Mouse (Mus musculus) limb, embryonic 11.5 days (tissue): ENCODE data around the gene Lbhd1. TPM values are rescaled to one million over a fixed set of nuclear protein-coding genes. Genes with fewer than 3 reads are reported as not detected.
A peak's percentile ranks its signal among the peaks of the same experiment; 100 is the strongest.
"Not testable (repeated sequence)": the region's sequence is repeated elsewhere in the genome, so short reads cannot be mapped to it uniquely, and the experiment has no call there.

ENCODE experiments used
- ATAC-seq: fragments of 200-750 bp; cut with Nextera tagmentation; 2 replicates; pipeline ENCODE4 v1.8.0; 2017; ENCODE audit warnings: low read depth; ENCODE audit not compliant: insufficient number of reproducible peaks, low FRiP score, low TSS enrichment
- DNase-seq: peaks from one replicate; pipeline ENCODE4 v3.0.0-alpha.2; 2015; ENCODE audit warnings: low spot score
- H3K27ac ChIP-seq: fragments of 300-500 bp; sonication (generic); replicated peaks from 2 replicates; pipeline ENCODE4 v1.5.1; 2014; ENCODE audit warnings: low read depth, mild to moderate bottlenecking, low read length
- H3K27me3 ChIP-seq: fragments of 300-500 bp; sonication (generic); 2 replicates; pipeline ENCODE4 v1.6.1; 2014; ENCODE audit warnings: mild to moderate bottlenecking, low read length, mixed read lengths; ENCODE audit not compliant: control insufficient read depth, insufficient read depth
- H3K36me3 ChIP-seq: fragments of 300-500 bp; sonication (generic); 2 replicates; pipeline ENCODE4 v1.6.1; 2014; ENCODE audit warnings: mild to moderate bottlenecking, low read length, moderate library complexity, mixed read lengths; ENCODE audit not compliant: control insufficient read depth, insufficient read depth
- H3K4me1 ChIP-seq: fragments of 300-500 bp; sonication (generic); 2 replicates; pipeline ENCODE4 v1.6.1; 2014; ENCODE audit warnings: low read length, mixed read lengths; ENCODE audit not compliant: control insufficient read depth, insufficient read depth
- H3K4me2 ChIP-seq: fragments of 300-500 bp; sonication (generic); 2 replicates; pipeline ENCODE4 v1.6.1; 2014; ENCODE audit warnings: low read depth, mild to moderate bottlenecking, moderate library complexity; ENCODE audit not compliant: severe bottlenecking
- H3K4me3 ChIP-seq: fragments of 300-500 bp; sonication (generic); 2 replicates; pipeline ENCODE4 v1.5.1; 2014; ENCODE audit warnings: low read depth, low read length
- H3K9ac ChIP-seq: fragments of 300-500 bp; sonication (generic); 2 replicates; pipeline ENCODE4 v1.6.1; 2014; ENCODE audit warnings: mild to moderate bottlenecking, low read length
- H3K9me3 ChIP-seq: fragments of 300-500 bp; sonication (generic); 2 replicates; pipeline ENCODE4 v1.6.1; 2016; ENCODE audit warnings: low read length; ENCODE audit not compliant: control insufficient read depth
- WGBS: fragments of 180-500 bp; shearing (Covaris S2); extraction: QIAGEN DNeasy Blood & Tissue Kit; methylation state at CpG from one replicate; pipeline ENCODE4 v1.1.7; 2014; 5-methylcytosine and 5-hydroxymethylcytosine counted together
- polyA plus RNA-seq: library from polyadenylated mRNA; unstranded; fragments of >200 nt; fragmentation: Nextera tagmentation; extraction: Ambion mirVana; gene quantifications from 2 replicates; pipeline ENCODE4 v1.2.1, GENCODE M21; 2014

Gene Lbhd1
- polyA plus RNA-seq, 1 experiment from 2014 or later = 110 TPM

- Histone ChIP-seq H3K27ac (no peak overlapping the region), H3K9ac (no peak overlapping the region), H3K4me1 (no peaks in the 10 kb centered on the region), H3K4me3 (no peak overlapping the region), H3K4me2 (no peak overlapping the region), H3K27me3 (no peaks in the 10 kb centered on the region), H3K9me3 (no peaks in the 10 kb centered on the region), H3K36me3 (no peaks in the 10 kb centered on the region)
- WGBS = 16% methylated on average over 1 of the region's 1 CpGs
- no peak for DNase-seq
- ATAC-seq = no peak
Observed at GRCm38 (mm10) chr19:8859018-8859417, 24.5 kb upstream of the Lbhd1 start.

- Histone ChIP-seq H3K9ac (no peak overlapping the region), H3K9me3 (no peaks in the 10 kb centered on the region), H3K27ac (no peak overlapping the region), H3K4me1 (no peaks in the 10 kb centered on the region), H3K27me3 (no peaks in the 10 kb centered on the region), H3K4me3 (no peak overlapping the region), H3K4me2 (no peak overlapping the region), H3K36me3 (no peaks in the 10 kb centered on the region)
- DNase-seq = no peak
- 83% methylated on average over 6 of the region's 6 CpGs for WGBS
- no peak for ATAC-seq
Observed at GRCm38 (mm10) chr19:8864265-8864664, 19.3 kb upstream of the Lbhd1 start.

GRCm38 (mm10) chr19:8870381-8870780 is 13.2 kb upstream of the Lbhd1 start:
- not testable (repeated sequence) for H3K4me1 ChIP-seq, H3K27me3 ChIP-seq, ATAC-seq, H3K36me3 ChIP-seq, H3K9me3 ChIP-seq, H3K27ac ChIP-seq, DNase-seq, H3K9ac ChIP-seq, H3K4me3 ChIP-seq
- 76% methylated on average over 3 of the region's 3 CpGs for WGBS
- H3K4me2 ChIP-seq = 0 out of 2 replicates have a peak overlapping the region, but pooled peaks have one; percentile 55

- no peak overlapping the region for H3K27ac ChIP-seq
- ATAC-seq = peak; percentile 1; the same call in 1 of the 2 replicates
Observed at GRCm38 (mm10) chr19:8870838-8871237, 12.7 kb upstream of the Lbhd1 start.

GRCm38 (mm10) chr19:8871267-8872186 is 12.0 kb upstream of the Lbhd1 start, which contains the start of gene Ubxn1:
Gene Ubxn1 (plus strand): TSS chr19:8871496.
- ATAC-seq (peak; percentile 95), DNase-seq (peak; percentile 95)
- Histone ChIP-seq H3K4me1 (peaks cover 5% of the 10 kb centered on the region; the same call in 1 of the 2 replicates), H3K4me3 (peak within 1 kb of the TSS; percentile 74), H3K9ac (peak within 1 kb of the TSS; percentile 78), H3K4me2 (peak within 1 kb of the TSS; percentile 55), H3K9me3 (no peaks in the 10 kb centered on the region), H3K27me3 (no peaks in the 10 kb centered on the region), H3K27ac (no peak within 1 kb of the TSS; the same call in 1 of the 2 replicates), H3K36me3 (peaks cover 8% of the 10 kb centered on the region)
- under 1% methylated on average over 59 of the region's 59 CpGs for WGBS

More at GRCm38 (mm10) chr19:8870838-8871237, 12.7 kb upstream of the Lbhd1 start:
- peak overlapping the region; percentile 74 for H3K4me3 ChIP-seq
- peaks cover 5% of the 10 kb centered on the region; the same call in 1 of the 2 replicates for H3K4me1 ChIP-seq
- 58% methylated on average over 9 of the region's 9 CpGs for WGBS
- H3K27me3 ChIP-seq = no peaks in the 10 kb centered on the region
- DNase-seq = no peak
- H3K9me3 ChIP-seq = no peaks in the 10 kb centered on the region
- H3K36me3 ChIP-seq = peaks cover 8% of the 10 kb centered on the region
- peak overlapping the region; percentile 55 for H3K4me2 ChIP-seq
- peak overlapping the region; percentile 78 for H3K9ac ChIP-seq

GRCm38 (mm10) chr19:8872266-8872840 is 11.2 kb upstream of the Lbhd1 start:
- Histone ChIP-seq H3K9me3 (no peaks in the 10 kb centered on the region), H3K27ac (no peak overlapping the region), H3K27me3 (no peaks in the 10 kb centered on the region), H3K36me3 (peaks cover 8% of the 10 kb centered on the region), H3K4me3 (peak overlapping the region; percentile 74), H3K4me1 (peaks cover 5% of the 10 kb centered on the region; the same call in 1 of the 2 replicates), H3K9ac (peak overlapping the region; percentile 78), H3K4me2 (peak overlapping the region; percentile 55)
- ATAC-seq = no peak
- no peak for DNase-seq
- WGBS = 78% methylated on average over 10 of the region's 10 CpGs

- no peak overlapping the region for H3K4me2 ChIP-seq
- ATAC-seq (no peak), DNase-seq (no peak)
- peaks cover 5% of the 10 kb centered on the region; the same call in 1 of the 2 replicates for H3K4me1 ChIP-seq
- H3K27ac ChIP-seq = no peak overlapping the region
- 93% methylated on average over 7 of the region's 7 CpGs for WGBS
- H3K36me3 ChIP-seq = peaks cover 8% of the 10 kb centered on the region
- H3K4me3 ChIP-seq = no peak overlapping the region
- H3K27me3 ChIP-seq = no peaks in the 10 kb centered on the region
- H3K9ac ChIP-seq = no peak overlapping the region
- H3K9me3 ChIP-seq = no peaks in the 10 kb centered on the region
Observed at GRCm38 (mm10) chr19:8875031-8875430, 8.5 kb upstream of the Lbhd1 start.

- ATAC-seq = peak; percentile 94
- Histone ChIP-seq H3K36me3 (no peaks in the 10 kb centered on the region; the same call in 1 of the 2 replicates), H3K4me1 (no peaks in the 10 kb centered on the region), H3K4me2 (peak within 1 kb of the TSS; percentile 59), H3K27me3 (no peaks in the 10 kb centered on the region), H3K27ac (no peak within 1 kb of the TSS; the same call in 1 of the 2 replicates), H3K9me3 (no peaks in the 10 kb centered on the region), H3K4me3 (peak within 1 kb of the TSS; percentile 51), H3K9ac (peak within 1 kb of the TSS; percentile 65)
- peak; percentile 86 for DNase-seq
- under 1% methylated on average over 42 of the region's 42 CpGs for WGBS
Observed at GRCm38 (mm10) chr19:8880311-8881033, 3.1 kb upstream of the Lbhd1 start, which contains the start of gene Uqcc3. Gene Uqcc3 (minus strand): TSS chr19:8880923.
